Mouse (Mus musculus) NIH3T3 (cell line): ENCODE measurements around the gene Wdsub1.

ENCODE experiments used
- DNase-seq: peaks from one replicate; pipeline ENCODE4 v3.0.0-alpha.2; 2012; ENCODE audit warnings: low read depth

The Wdsub1 gene

DNA sequence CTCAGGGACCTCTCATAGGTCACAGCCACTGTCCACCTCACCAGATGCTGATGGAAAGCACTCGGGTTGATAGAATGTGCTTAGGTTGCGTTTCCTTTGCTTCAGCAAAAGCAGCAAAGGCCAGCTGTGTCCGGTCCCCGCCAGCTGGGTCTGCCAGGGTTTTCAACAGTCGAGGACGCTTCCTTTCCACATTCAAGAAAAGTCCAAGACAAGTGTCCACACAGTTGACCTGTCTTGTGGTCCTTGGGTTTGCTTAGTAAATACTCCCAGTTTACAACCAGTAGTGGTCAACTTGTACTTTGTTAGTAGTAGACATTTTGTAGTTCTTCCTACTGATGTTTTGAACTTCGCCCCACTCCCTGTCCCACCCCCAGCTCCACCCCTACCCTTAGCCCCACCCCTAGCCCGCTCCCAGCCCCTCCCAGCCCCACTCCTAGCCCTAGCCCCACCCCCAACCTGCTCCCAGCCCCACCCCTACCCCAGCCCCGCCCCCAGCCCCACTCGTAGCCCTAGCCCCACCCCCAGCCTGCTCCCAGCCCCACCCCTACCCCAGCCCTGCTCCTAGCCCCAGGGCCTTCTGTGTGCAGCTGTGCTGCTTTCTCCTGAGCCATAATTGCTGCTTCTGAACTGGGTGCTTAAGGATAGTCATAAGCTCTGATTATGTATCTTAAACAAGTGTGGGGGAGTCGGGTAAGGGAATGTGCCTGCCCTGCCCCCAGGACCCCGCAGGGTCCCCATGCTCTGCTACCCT, 41.0 kb downstream of the Wdsub1 start:
- DNase-seq = peak; percentile 30

- DNase-seq = no peak
These were observed 42.2 kb downstream of the Wdsub1 start for GRCm38 (mm10) chr2:59840191-59840590.

DNA sequence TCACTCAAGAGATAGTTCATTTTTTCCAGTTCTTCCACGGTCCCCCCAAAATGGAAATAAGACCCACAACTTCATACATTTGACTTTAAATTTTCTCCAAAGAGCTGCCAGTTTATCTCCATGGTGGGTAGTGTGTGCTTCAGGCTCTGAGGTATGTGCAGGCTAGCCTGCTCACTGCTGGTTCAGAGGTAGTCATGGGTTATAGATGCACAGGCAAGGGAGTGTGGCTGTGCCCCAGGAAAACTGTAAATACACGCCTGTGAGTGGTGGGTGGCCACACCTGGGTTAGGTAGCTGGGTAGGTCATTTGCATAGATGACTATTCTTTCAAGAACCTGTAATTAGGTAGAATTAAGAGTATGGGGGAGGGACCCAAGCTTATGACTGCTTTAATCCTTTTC, 42.6 kb downstream of the Wdsub1 start:
- no peak for DNase-seq

GRCm38 (mm10) chr2:59838825-59839224, 43.6 kb downstream of the Wdsub1 start:
- DNase-seq = no peak

DNA sequence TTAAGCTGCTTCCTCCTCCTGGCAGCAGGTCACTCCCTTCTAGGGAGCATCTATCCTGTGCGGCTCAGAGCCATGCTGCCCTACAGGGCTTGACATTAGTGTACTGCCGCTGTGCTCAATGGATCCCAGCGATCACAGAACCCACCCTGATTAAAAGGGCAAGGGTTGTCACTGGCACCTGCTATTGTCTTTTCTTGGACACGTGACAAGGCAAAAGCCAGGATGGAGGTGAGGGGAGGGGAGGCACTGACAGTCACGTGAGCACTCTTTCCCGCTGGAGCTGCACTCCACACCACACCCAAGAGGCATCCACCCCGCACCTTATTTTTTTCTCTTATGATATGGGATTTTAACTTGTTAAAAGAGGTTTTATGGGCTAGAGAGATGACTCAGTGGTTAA, 50.6 kb downstream of the Wdsub1 start:
- DNase-seq = no peak

GRCm38 (mm10) chr2:59830940-59831339, 51.5 kb downstream of the Wdsub1 start:
- DNase-seq = no peak

- peak; percentile 24 for DNase-seq
These were observed 52.2 kb downstream of the Wdsub1 start for GRCm38 (mm10) chr2:59830151-59830550.

GRCm38 (mm10) chr2:59829718-59830117, 52.7 kb downstream of the Wdsub1 start:
- DNase-seq = no peak

DNA sequence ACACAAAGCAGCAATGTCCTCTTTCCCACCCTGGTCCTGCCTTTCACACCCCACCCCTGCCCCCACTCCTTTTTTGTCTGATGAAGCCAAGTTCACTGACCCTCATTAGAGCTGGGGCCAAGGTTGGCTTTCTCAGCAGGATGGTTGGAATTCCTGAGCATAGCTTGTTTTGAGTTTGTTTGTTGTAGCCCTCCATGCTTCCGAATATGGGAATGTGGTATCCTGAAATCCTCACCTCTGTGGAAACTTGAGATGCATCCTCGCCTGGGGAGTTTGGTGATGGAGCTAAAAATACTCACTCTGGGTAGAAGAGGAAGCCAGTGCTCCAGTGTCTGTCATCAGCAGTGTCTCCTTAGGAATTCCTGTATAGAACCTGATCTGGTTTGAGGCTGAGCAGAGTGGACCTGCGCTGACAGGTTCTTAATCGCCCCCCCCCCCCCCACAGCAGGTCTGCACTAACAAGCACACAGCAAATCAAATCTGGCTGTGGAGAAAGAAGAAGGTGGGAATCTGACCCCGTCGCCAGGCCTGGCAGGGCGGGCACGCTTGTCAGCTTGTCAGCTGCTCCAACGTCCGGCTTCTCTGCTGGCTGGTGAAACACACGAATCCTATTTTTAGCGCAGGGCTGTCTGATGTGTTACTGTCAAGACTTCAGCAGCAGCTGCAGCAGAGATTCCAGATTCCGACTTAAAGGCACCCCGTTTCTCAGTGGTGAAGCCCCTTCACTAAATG, 53.4 kb downstream of the Wdsub1 start:
- peak; percentile 80 for DNase-seq

- DNase-seq = no peak
These were observed 54.2 kb downstream of the Wdsub1 start for GRCm38 (mm10) chr2:59828103-59828655.

DNA sequence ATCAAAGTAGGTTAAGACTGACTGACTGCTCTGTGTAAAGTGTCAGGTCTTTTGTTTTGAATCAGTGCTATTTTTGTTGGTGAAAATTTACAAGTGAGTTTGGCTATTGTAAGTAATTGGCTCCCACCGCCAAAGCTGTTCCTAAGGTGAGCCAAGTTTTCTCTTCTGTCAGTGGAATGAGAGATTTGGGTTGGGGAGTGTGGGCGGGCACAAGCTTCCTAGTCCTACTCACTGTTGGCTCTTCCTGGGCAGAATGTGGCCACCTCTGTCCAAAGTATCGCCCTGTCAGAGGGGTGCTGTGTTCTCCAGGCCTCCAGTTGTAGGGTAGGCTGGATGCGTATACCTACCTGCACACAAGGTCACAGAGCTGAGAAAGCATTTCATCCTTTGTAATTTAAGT, 57.0 kb downstream of the Wdsub1 start:
- DNase-seq = no peak

DNA sequence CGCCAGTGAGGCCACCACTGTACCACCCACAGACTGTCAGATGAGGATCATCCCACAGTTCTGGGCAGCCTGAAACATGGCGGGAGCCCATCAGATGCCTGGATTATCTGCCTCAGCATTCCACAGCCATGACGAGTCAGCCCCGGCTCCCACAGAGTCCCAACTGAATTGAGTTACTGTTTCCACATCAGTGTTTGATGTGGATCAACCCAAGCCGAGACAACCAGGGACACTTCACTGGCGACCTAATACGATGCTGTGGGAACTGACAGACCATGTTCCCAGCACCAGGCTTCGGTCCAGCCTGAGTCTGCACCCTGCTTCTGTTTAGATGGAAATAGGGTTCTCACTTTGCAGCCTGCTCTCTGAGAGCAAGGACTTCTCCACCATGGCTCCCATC, 58.1 kb downstream of the Wdsub1 start:
- DNase-seq = peak; percentile 86

- DNase-seq = no peak
These were observed 61.3 kb downstream of the Wdsub1 start for GRCm38 (mm10) chr2:59821044-59821443.

GRCm38 (mm10) chr2:59820088-59820487, 62.3 kb downstream of the Wdsub1 start:
- no peak for DNase-seq

GRCm38 (mm10) chr2:59819415-59819814, 63.0 kb downstream of the Wdsub1 start:
- DNase-seq = no peak

DNA sequence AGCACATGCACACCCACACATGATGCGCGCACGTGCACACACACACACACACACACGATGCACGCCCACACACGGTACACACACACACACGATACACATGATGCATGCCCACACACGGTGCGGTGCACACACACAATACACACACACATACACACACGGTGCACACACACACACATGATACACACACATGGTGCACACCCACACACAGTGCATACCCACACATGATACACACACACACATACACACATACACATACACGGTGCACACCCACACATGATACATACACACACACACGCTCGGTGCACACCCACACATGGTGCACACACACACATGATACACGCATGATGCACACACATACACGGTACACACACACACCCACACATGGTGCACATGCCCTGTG, 63.7 kb downstream of the Wdsub1 start:
- DNase-seq = no peak

DNA sequence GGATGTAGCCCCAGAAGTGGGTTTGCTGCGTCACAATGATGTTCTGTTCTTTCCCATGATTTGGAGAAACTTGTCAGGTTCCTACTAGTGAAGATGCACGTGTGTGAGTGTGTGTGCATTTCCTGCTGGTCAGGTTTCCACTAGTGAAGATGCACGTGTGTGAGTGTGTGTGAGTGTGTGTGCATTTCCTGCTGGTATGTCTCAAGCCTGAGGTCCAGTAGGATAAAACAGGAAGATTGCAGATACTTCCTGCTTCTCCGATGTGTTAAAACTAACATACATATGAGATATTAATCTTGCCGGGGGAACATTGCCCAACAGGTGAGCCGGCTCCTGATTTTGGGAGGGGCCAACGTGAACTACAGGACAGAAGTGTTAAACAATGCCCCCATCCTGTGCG, 67.4 kb downstream of the Wdsub1 start:
- DNase-seq = no peak

- no peak for DNase-seq
These were observed 68.9 kb downstream of the Wdsub1 start for GRCm38 (mm10) chr2:59813457-59813856.

DNA sequence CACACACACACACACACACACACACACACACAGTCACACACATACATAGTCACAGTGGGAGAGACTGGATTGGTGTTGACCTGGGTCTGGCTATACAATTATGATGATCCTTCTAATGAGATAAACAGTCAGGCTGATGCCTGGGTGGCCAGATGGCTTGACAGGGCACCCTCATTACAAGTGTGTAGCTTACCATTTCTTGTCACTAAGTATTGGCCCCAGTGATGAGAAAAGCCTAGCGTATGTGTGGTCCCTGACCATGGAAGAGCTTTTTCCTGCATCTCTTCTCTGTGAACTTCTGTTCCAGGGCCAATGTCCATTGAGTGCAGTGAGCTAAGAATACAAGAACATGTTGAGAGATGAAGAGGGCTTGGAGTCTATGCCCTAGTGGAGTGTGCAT, 69.8 kb downstream of the Wdsub1 start:
- no peak for DNase-seq

GRCm38 (mm10) chr2:59811247-59811646, 71.1 kb downstream of the Wdsub1 start:
- DNase-seq = peak; percentile 14

DNA sequence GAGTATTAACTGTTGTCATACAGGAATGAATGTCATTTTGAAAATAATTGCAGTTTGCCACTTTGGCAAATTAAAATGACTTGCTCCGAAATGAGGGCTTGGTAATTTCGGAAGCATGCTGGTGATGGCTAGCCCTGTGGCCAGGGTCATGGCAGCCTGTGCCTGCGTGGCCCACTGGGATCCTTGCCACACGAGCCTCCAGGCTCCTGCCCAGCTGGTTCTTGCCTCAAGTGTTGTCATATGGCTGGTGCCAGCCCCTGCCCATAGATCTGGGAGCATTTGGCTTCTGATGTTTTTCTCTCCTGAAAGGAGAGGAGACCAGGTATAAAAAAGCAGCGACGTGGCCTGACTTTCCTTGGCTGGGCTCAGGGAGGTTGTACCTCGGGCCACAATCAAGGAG, 72.4 kb downstream of the Wdsub1 start:
- no peak for DNase-seq

DNA sequence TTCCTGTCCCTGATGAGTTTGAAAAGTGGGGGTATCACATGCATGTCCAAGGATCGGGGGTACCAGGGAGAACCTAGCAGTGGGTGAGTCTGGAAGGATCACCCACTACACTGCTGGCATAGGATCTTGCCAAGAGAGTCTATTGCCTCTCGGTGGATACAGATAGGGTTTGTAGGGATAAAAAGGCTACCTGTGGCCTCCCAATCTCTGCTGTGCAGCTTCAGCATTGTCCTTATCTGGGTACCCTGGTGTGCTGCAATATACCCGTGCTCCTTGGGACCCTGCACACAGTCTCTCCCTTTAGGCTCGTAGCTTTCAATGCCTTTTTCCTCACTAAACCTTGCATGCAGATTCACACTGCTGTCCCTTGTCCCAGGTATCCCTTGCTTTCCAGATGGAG, 73.8 kb downstream of the Wdsub1 start:
- no peak for DNase-seq

GRCm38 (mm10) chr2:59806038-59806437, 76.4 kb downstream of the Wdsub1 start:
- DNase-seq = no peak
